Mouse (Mus musculus): ENCODE results near the gene Eif4h.

DNA sequence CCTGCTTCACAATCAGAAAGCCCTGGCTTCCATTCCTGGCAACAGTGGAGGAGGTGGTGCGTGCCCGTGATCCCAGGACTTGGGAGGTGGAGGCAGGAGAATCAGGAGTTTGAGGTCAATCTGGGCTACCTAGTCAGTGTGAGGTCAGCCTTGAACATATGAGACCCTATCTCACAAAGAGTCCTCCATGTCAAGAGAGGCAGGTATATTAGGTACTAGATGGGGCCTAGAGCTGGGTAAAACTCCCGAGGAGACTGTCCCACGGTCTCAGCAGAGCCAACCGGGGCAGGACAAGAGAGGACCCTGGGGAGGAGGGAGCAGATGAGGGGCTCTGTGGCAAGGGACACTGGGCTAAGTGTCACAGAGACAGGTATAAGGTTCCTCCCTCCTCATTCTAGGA, 38.2 kb upstream of the Eif4h start:
- TF ChIP-seq CTCF (IDR thresholded peaks at IDR 0.05; ENCODE audit: low read depth) (no peak), EP300 (IDR thresholded peaks at IDR 0.05; ENCODE audit: low read depth) (no peak)
